Mouse (Mus musculus) heart, embryonic 14.5 days (tissue): ENCODE results near the gene Gm10142. TPM values are rescaled to one million over a fixed set of nuclear protein-coding genes. Genes with fewer than 3 reads are reported as not detected.

Experiments used
- polyA plus RNA-seq: library from polyadenylated mRNA; unstranded; fragments of >200 nt; fragmentation: Nextera tagmentation; extraction: Ambion mirVana; gene quantifications from 2 replicates; pipeline ENCODE4 v1.2.1, GENCODE M21; 2014

Gene Gm10142
- polyA plus RNA-seq, 1 experiment from 2014 or later, result not detected

Other genes starting within 250 kb of the Gm10142 start
- gene Fam207a, start 200.0 kb upstream of the Gm10142 start, polyA plus RNA-seq, result 23.0 TPM in 2 replicates
- 1.5 and 2.4 TPM in 2 replicates for gene Itgb2, start 185.6 kb upstream of the Gm10142 start, polyA plus RNA-seq
- gene Pttg1ip, start 134.1 kb upstream of the Gm10142 start, polyA plus RNA-seq, result 128 and 133 TPM in 2 replicates
- 144 and 156 TPM in 2 replicates for gene Sumo3, start 109.7 kb upstream of the Gm10142 start, polyA plus RNA-seq
- 2.9 TPM in 1 of 2 replicates, not detected in the other for gene Gm49325, start 109.6 kb upstream of the Gm10142 start, polyA plus RNA-seq
- gene Ube2g2, start 93.5 kb upstream of the Gm10142 start, polyA plus RNA-seq, result 50.4 and 53.0 TPM in 2 replicates
- 0.09 TPM in 1 of 2 replicates, not detected in the other for gene Tspear, start 29.2 kb upstream of the Gm10142 start, polyA plus RNA-seq
- gene Gm19402, start 25.1 kb upstream of the Gm10142 start, polyA plus RNA-seq, result not detected in 2 replicates
- gene Gm9508, start 18.6 kb upstream of the Gm10142 start, polyA plus RNA-seq, result not detected in 2 replicates
- gene Gm10272, start 9.2 kb upstream of the Gm10142 start, polyA plus RNA-seq, result not detected in 2 replicates
- gene Gm10024, start 4.3 kb upstream of the Gm10142 start, polyA plus RNA-seq, result not detected in 2 replicates
- gene Krtap12-1, start 4.8 kb downstream of the Gm10142 start, polyA plus RNA-seq, result not detected in 2 replicates
- gene Gm10100, start 10.7 kb downstream of the Gm10142 start, polyA plus RNA-seq, result not detected in 2 replicates
- gene Gm18596, start 26.8 kb downstream of the Gm10142 start, polyA plus RNA-seq, result not detected in 2 replicates
- not detected in 2 replicates for gene Gm9736, start 35.5 kb downstream of the Gm10142 start, polyA plus RNA-seq
- not detected in 2 replicates for gene Gm3233, start 43.9 kb downstream of the Gm10142 start, polyA plus RNA-seq
- not detected in 2 replicates for gene Gm3238, start 55.5 kb downstream of the Gm10142 start, polyA plus RNA-seq
- not detected in 2 replicates for gene Gm7138, start 61.1 kb downstream of the Gm10142 start, polyA plus RNA-seq
- gene Gm3250, start 66.7 kb downstream of the Gm10142 start, polyA plus RNA-seq, result not detected in 2 replicates
- gene Gm7137, start 72.4 kb downstream of the Gm10142 start, polyA plus RNA-seq, result not detected in 2 replicates
- gene Gm9639, start 79.3 kb downstream of the Gm10142 start, polyA plus RNA-seq, result not detected in 2 replicates
- gene Gm19668, start 83.3 kb downstream of the Gm10142 start, polyA plus RNA-seq, result not detected in 2 replicates
- gene Gm9507, start 96.0 kb downstream of the Gm10142 start, polyA plus RNA-seq, result not detected in 2 replicates
- not detected in 2 replicates for gene Gm2696, start 98.9 kb downstream of the Gm10142 start, polyA plus RNA-seq
- gene Krtap10-4, start 111.3 kb downstream of the Gm10142 start, polyA plus RNA-seq, result not detected in 2 replicates
- not detected in 2 replicates for gene Krtap10-10, start 120.1 kb downstream of the Gm10142 start, polyA plus RNA-seq
- not detected in 2 replicates for gene Gm36176, start 131.0 kb downstream of the Gm10142 start, polyA plus RNA-seq
- gene Gm10318, start 137.1 kb downstream of the Gm10142 start, polyA plus RNA-seq, result not detected in 2 replicates
- gene Gm3285, start 146.2 kb downstream of the Gm10142 start, polyA plus RNA-seq, result not detected in 2 replicates
- gene Lrrc3, start 186.7 kb downstream of the Gm10142 start, polyA plus RNA-seq, result 1.2 and 1.3 TPM in 2 replicates